In the genomic region with DNA sequence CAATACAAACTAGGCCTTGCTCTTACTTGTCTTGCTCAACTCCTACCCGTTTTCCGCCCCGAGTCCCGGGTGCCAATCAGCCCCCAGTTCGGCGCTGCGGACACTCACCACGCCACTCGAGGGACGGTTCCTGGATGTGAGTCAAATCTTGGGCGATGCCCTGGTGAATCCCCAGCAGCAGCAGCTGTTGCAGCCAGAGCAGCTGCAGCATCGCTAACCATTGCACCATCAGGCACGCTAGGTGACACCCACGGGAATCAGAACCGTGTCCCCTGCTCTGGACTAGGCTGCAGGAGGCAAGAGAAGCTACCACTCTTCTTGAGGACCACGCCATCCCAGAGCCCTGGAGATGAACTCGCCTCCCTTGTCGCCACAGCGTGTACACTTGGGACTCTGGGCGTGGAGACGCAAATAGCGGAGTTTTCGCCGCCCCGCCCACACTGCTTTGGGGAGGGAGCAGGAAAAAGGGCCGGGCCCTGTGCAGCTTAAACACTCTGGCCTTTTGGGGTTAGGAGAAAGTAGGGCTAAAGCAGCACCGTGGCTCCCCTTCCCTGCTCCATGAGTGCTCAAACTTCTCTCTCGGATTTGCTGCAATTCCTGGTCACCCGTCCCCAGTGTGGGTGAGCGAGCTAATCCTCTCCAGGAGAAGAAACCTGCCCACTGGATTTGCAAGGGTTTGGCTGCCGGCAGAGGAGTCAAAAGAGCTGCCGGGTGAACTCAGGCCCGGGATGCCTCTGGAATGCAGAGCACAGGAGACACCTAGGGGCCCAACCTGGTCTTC, we compare ENCODE assay signal across 7 mouse cellular contexts. TPM values are rescaled to one million over a fixed set of nuclear protein-coding genes. Genes with fewer than 3 reads are reported as not detected.
DNase-seq lines count a peak whose midpoint lies in the region; ATAC-seq and TF ChIP-seq lines count a peak whose summit lies in the region.

A gene (minus strand): TSS at position 407 of the 781 bp plus-strand sequence.

- H3K27me3 ChIP-seq in hindbrain, embryonic 15.5 days, result no peaks in the 10 kb centered on the region
- H3K27me3 ChIP-seq in liver, embryonic 11.5 days (replicated peaks; ENCODE audit: control insufficient read depth, insufficient read depth, low read length), result no peaks in the 10 kb centered on the region; the same call in 1 of the 2 replicates
- peaks cover 15% of the 10 kb centered on the region; the same call in 1 of the 2 replicates for H3K27me3 ChIP-seq in midbrain, postnatal 0 days (ENCODE audit: insufficient read depth, low read length)

- no peak within 1 kb of the TSS for H3K27ac ChIP-seq in hindbrain, embryonic 15.5 days (replicated peaks)
- no peak within 1 kb of the TSS for H3K27ac ChIP-seq in liver, embryonic 11.5 days (ENCODE audit: low read depth, low read length)
- no peak within 1 kb of the TSS for H3K27ac ChIP-seq in midbrain, postnatal 0 days (ENCODE audit: low read depth, low read length)

- H3K4me2 ChIP-seq in hindbrain, embryonic 15.5 days, result peak within 1 kb of the TSS; percentile 68
- H3K4me2 ChIP-seq in liver, embryonic 11.5 days, result peak within 1 kb of the TSS; percentile 86
- peak within 1 kb of the TSS; percentile 57 for H3K4me2 ChIP-seq in midbrain, postnatal 0 days (ENCODE audit: low read depth, low read length, poor library complexity, severe bottlenecking)

- H3K36me3 ChIP-seq in hindbrain, embryonic 15.5 days, result no peaks in the 10 kb centered on the region
- H3K36me3 ChIP-seq in liver, embryonic 11.5 days (ENCODE audit: control insufficient read depth, insufficient read depth, low read length), result no peaks in the 10 kb centered on the region
- H3K36me3 ChIP-seq in midbrain, postnatal 0 days (ENCODE audit: insufficient read depth, low read length), result no peaks in the 10 kb centered on the region

- peak; percentile 56; the same call in 1 of the 2 replicates for ATAC-seq in hindbrain, embryonic 15.5 days (ENCODE audit: low FRiP score, low read depth)
- ATAC-seq in liver, embryonic 11.5 days (replicated peaks; ENCODE audit: low FRiP score), result peak; percentile 43; the same call in 1 of the 2 replicates
- ATAC-seq in midbrain, postnatal 0 days (ENCODE audit: low FRiP score), result no peak

- peak; percentile 44 for DNase-seq in adrenal gland, adult 8-10 months
- DNase-seq in cerebellum, adult 9-11 months, result peak; percentile 6
- peak; percentile 33 to 36 for DNase-seq in gastrocnemius, adult 8-10 months (ENCODE audit: low spot score in 2 of 2)
- DNase-seq in liver, embryonic 11.5 days (ENCODE audit: low spot score), result peak; percentile 62
- no peak for DNase-seq in midbrain, postnatal 0 days (ENCODE audit: low spot score)
- DNase-seq in thymus, postnatal 36 days, result peak; percentile 20 to 29

- H3K4me3 ChIP-seq in hindbrain, embryonic 15.5 days, result peak within 1 kb of the TSS; percentile 33
- H3K4me3 ChIP-seq in liver, embryonic 11.5 days (ENCODE audit: low read depth, low read length), result peak within 1 kb of the TSS; percentile 43
- H3K4me3 ChIP-seq in midbrain, postnatal 0 days (ENCODE audit: low read depth, low read length), result peak within 1 kb of the TSS; percentile 28

- TF ChIP-seq CTCF in midbrain, postnatal 0 days (IDR thresholded peaks at IDR 0.05), result peak; percentile 22; the same call in 1 of the 2 replicates

- peak within 1 kb of the TSS; percentile 7; the same call in 1 of the 2 replicates for H3K9ac ChIP-seq in hindbrain, embryonic 15.5 days
- H3K9ac ChIP-seq in liver, embryonic 11.5 days (ENCODE audit: low read depth, low read length), result 0 out of 2 replicates have a peak within 1 kb of the TSS, but pooled peaks have one; percentile 18
- peak within 1 kb of the TSS; percentile 33; the same call in 1 of the 2 replicates for H3K9ac ChIP-seq in midbrain, postnatal 0 days (replicated peaks; ENCODE audit: low read length, poor library complexity, severe bottlenecking)

- H3K4me1 ChIP-seq in hindbrain, embryonic 15.5 days (replicated peaks), result peaks cover 10% of the 10 kb centered on the region
- peaks cover 5% of the 10 kb centered on the region for H3K4me1 ChIP-seq in liver, embryonic 11.5 days (replicated peaks; ENCODE audit: control insufficient read depth, insufficient read depth, low read length)
- H3K4me1 ChIP-seq in midbrain, postnatal 0 days (ENCODE audit: insufficient read depth, low read length), result peaks cover 8% of the 10 kb centered on the region; the same call in 1 of the 2 replicates

- 4% methylated on average over 33 of the region's 33 CpGs for WGBS in hindbrain, embryonic 15.5 days
- WGBS in liver, embryonic 11.5 days, result 8% methylated on average over 33 of the region's 33 CpGs
- 5% methylated on average over 33 of the region's 33 CpGs for WGBS in midbrain, postnatal 0 days

- H3K9me3 ChIP-seq in hindbrain, embryonic 15.5 days, result no peaks in the 10 kb centered on the region
- no peaks in the 10 kb centered on the region for H3K9me3 ChIP-seq in liver, embryonic 11.5 days (ENCODE audit: control insufficient read depth, low read length)
- no peaks in the 10 kb centered on the region for H3K9me3 ChIP-seq in midbrain, postnatal 0 days (ENCODE audit: low read length)

RNA-seq across cellular contexts. Expression of the gene that starts here (rescaled TPM):
- total RNA-seq in adrenal gland, adult 8-10 months (2022), result 10 to 100 TPM in 1 of 4 experiments, 1 to 10 TPM in 3; 3.9 to 12.5 (median 6.5) TPM
- total RNA-seq in gastrocnemius, adult 8-10 months (2022), result under 1 TPM; 0.41 to 0.62 (median 0.51) TPM
- polyA plus RNA-seq in hindbrain, embryonic 15.5 days (2015; fragmentation: Nextera tagmentation; extraction: Ambion mirVana), result 0.35 and 0.51 TPM in 2 replicates
- polyA plus RNA-seq in liver, embryonic 11.5 days (2014; fragmentation: Nextera tagmentation; extraction: Ambion mirVana), result 0.55 and 0.58 TPM in 2 replicates
- 0.16 and 0.66 TPM in 2 replicates for total RNA-seq in midbrain, postnatal 0 days (2014; rRNA removed)
- 0.28 and 0.34 TPM in 2 replicates for polyA plus RNA-seq in midbrain, postnatal 0 days (2015; fragmentation: Nextera tagmentation; extraction: Ambion mirVana)

Comparison
In these comparisons a context has a peak if more than half of its experiments do, and no peak if none do; other contexts are left out.
1. Peak in DNase-seq in gastrocnemius, adult 8-10 months; RNA of the gene not detected or under 1 TPM.
2. Peak in ATAC-seq, H3K4me3 ChIP-seq, H3K9ac ChIP-seq and H3K4me2 ChIP-seq in hindbrain, embryonic 15.5 days; RNA of the gene not detected or under 1 TPM.
3. Peak in DNase-seq, ATAC-seq, H3K4me3 ChIP-seq, H3K9ac ChIP-seq and H3K4me2 ChIP-seq in liver, embryonic 11.5 days; RNA of the gene not detected or under 1 TPM.